Mouse (Mus musculus) erythroblast, adult 5-6 weeks (primary cell): ENCODE measurements around the gene Krt18. TPM values are rescaled to one million over a fixed set of nuclear protein-coding genes. Genes with fewer than 3 reads are reported as not detected.
"Not testable (repeated sequence)": the region's sequence is repeated elsewhere in the genome, so short reads cannot be mapped to it uniquely, and the experiment has no call there.

Experiments
- ATAC-seq: replicated peaks from 2 replicates; pipeline ENCODE4 v1.8.0; 2016; ENCODE audit warnings: moderate number of reproducible peaks, mild to moderate bottlenecking, moderate TSS enrichment, inconsistent platforms; ENCODE audit not compliant: poor library complexity, low FRiP score, severe bottlenecking
- total RNA-seq, 2 experiments: library from RNA; stranded (forward) in 1 of 2; stranded (reverse) in 1 of 2; fragments of 150-400 nt in 1 of 2; fragments of 200-764, 138-1000 nt in 1 of 2; gene quantifications; 2 replicates each; pipeline versions ENCODE4 v1.2.3 to v1.2.4; 2015 to 2017; ENCODE audit warnings: low replicate concordance in 2 of 2

The Krt18 gene
- 2.3 TPM in 1 of 2 replicates, not detected in the other for total RNA-seq (2015; ENCODE audit: low replicate concordance)
- 2.8 TPM in 1 of 2 replicates, not detected in the other for total RNA-seq (2017; ENCODE audit: low replicate concordance)

DNA sequence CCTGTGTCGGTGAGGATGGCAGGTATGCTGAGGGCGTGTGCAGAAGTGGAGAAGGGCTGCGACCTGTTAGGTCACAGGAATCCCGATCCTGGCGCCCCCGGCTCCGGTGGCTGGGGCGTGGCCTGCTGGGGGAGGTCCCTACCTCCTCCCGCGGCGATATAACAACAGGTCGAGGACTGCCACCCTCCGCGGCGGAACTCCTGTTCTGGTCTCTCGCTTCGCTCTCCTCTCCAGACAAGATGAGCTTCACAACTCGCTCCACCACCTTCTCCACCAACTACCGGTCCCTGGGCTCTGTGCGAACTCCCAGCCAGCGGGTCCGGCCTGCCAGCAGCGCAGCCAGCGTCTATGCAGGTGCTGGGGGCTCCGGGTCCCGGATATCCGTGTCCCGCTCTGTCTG is at the start of gene Krt18:
Krt18 (plus strand) TSS at position 141 of the 400 bp plus-strand sequence.
- ATAC-seq: 0 out of 2 replicates have a peak, but pooled peaks have one; percentile 10

- no peak for ATAC-seq
These were observed 47.1 kb upstream of the Krt18 start for GRCm38 (mm10) chr15:101980849-101981248.

DNA sequence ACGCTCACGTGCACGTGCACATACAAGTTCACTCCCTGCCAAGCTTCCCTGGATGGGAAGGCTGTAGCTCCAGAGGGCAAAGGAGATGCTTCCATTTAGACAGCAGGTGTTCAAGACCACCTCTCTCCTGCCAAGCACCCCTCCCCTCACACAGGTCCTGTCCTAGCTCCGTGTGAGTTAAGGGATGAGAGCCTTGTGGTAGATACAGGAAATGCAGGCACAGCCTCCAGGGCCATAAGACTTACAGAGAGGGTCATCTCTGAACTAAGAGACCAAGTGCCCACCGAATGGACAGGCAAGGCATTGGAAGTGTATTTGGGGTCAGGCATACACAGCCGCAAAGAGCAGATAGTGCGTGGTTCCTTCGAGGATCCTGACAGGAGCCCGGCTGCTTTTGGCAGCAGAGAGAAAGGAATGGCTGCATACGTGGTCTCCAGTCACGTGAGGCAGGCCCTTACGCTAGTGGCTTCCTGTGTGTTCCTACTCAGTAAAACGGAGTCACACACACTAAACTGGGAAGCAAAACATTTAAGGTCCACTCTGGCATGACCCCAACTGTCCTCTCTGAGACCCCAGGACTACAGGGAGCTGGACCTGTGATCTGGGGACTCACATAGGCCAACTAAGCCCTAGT is 44.5 kb upstream of the Krt18 start:
- ATAC-seq: no peak

GRCm38 (mm10) chr15:101983949-101984601 is 43.9 kb upstream of the Krt18 start:
- peak; percentile 80 for ATAC-seq

DNA sequence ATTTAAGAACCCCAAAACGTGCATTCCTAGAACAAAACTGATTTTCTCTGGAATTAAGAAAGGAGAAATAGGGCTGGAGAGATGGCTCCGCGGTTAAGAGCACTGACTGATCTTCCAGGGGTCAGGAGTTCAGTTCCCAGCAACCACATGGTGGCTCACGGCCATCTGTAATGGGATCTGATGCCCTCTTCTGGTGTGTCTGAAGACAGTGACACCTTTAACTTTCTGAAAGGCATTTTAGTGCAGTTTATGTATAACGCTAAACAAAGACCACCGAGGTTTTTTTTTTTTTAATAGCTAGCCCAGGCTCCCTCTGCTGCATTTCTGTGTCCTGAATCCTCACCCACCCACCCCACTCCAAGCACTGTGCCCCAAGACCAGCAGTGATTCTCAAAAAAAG is 43.2 kb upstream of the Krt18 start:
- no peak for ATAC-seq

DNA sequence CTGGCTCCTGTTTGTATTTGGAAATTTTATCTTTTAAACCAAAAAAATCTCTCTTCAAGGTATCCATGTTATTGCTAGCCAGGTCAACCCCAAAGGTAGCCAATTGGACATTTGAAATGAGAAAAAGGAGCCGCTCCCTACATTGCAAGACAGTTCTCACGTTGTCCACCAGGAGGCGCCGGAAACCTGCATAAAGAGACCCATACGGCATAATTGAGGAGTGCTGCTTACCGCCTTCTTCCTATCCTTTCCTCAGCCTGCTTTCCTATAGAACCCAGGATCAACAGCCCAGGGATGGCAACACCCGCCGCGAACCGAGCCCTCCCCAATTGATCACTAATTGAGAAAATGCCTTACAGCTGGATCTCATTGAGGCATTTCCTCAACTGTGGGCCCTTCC is 39.9 kb upstream of the Krt18 start:
- ATAC-seq: peak; percentile 50; the same call in 1 of the 2 replicates

GRCm38 (mm10) chr15:101988714-101989113 is 39.3 kb upstream of the Krt18 start:
- ATAC-seq: no peak

GRCm38 (mm10) chr15:101990946-101991345 is 37.0 kb upstream of the Krt18 start:
- ATAC-seq: no peak

DNA sequence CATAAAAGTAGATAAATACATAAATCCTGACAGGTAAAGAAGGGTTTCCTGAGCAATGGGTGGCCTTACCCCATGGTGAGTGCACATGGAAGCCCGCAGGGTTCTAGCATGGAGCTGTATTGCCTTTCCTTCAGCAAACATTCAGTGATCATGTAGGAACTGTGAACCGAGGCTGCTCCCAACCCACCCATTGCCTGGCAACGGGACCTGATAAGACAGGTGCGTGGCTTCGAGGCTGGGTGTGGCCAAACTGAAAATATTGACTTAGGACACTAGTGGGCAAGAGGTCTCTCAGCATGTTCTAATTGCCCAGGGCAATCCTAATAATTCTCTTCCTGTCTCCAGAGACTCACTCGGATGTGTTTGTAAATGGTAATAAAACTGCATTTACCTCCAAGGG is 33.6 kb upstream of the Krt18 start:
- ATAC-seq: no peak

GRCm38 (mm10) chr15:101995484-101996236 is 32.3 kb upstream of the Krt18 start:
- no peak for ATAC-seq

GRCm38 (mm10) chr15:101996450-101997078 is 31.4 kb upstream of the Krt18 start:
- ATAC-seq: not testable (repeated sequence)

- no peak for ATAC-seq
These were observed 28.8 kb upstream of the Krt18 start for GRCm38 (mm10) chr15:101999156-101999555.

GRCm38 (mm10) chr15:101999676-102000335 is 28.2 kb upstream of the Krt18 start:
- ATAC-seq: no peak

DNA sequence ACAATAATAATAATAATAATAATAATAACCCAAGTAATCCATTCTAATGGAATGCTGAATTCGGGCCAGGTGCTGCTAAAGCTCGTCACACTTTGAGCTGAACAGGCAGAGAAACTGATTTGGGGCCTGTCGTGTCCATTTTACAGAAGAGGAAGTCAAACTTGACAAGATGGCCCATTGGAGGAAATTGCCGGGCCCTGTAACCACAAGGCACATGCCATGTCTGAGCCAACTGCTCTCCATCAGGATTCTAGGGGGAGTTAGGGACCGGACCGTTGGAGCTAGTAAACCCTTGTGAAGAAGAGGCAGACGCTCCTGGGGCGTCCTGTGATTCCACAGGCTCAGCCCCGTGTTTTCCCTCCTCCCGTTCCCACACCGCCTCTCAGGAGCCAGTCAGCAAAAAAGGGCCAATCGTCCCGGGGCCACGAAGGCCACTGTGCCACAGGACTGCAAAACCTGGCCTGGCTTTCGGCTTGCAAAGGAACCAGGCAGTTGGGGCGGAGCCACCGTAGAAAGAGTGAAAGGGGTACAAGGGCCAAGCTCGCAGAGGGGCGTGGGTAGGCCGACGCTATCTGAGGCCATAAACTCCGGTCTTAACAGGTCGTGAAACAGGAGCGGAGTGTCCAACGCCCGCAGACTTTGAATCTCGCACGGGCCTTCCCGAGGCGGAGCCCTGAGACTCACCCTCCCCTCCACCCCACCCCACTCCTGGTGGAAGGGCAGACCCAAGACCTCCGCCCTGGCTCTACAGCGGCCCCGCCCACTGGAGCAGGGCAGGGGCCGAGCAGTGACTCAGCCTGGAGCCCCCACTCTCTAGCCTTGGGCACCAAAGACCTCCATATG is 25.1 kb upstream of the Krt18 start:
- ATAC-seq: no peak

DNA sequence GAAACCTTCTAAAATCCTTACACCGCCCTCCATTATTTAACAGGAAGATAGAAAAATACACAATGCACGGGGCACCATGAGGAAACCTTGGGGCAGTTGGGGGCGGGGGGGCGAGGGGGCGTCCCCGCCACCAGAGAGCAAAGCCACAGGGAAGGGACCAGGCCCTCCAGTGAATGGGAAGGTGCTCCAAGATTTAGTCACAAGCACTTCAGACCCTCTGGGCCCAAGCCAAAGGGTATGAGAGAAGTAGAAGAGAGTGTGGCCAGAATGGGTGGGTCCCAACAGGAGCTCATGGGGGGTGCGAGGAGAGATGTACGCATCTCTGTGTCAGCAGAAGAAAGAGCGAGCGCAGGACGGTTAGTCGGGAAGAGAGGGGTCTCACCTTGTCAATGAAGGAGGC is 24.5 kb upstream of the Krt18 start:
- no peak for ATAC-seq

- no peak for ATAC-seq
These were observed 23.8 kb upstream of the Krt18 start, which contains the start of gene Krt8 for GRCm38 (mm10) chr15:102004189-102004588. TSS of gene Krt8 (minus strand) at chr15:102004482.

GRCm38 (mm10) chr15:102005290-102005689 is 22.7 kb upstream of the Krt18 start:
- no peak for ATAC-seq

GRCm38 (mm10) chr15:102006317-102006716 is 21.7 kb upstream of the Krt18 start:
- no peak for ATAC-seq
